Mouse (Mus musculus): ENCODE data around the gene Camk1d. TPM values are rescaled to one million over a fixed set of nuclear protein-coding genes. Genes with fewer than 3 reads are reported as not detected.

Gene Camk1d
- polyA plus RNA-seq, 2 experiments = 4.9 to 7.7 TPM

GRCm38 (mm10) chr2:5651285-5651870 is 62.9 kb downstream of the Camk1d start:
- no peak overlapping the region for H3K4me2 ChIP-seq (replicated peaks; ENCODE audit: low read depth, low read length, severe bottlenecking)
- no peak for ATAC-seq (ENCODE audit: low FRiP score, low read depth)
- no peak overlapping the region for H3K27ac ChIP-seq (replicated peaks; ENCODE audit: low read depth, low read length)
- H3K27me3 ChIP-seq (ENCODE audit: control insufficient read depth, insufficient read depth, low read length) = no peaks in the 10 kb centered on the region
- H3K9ac ChIP-seq (ENCODE audit: low read depth, low read length, severe bottlenecking) = no peak overlapping the region
- TF ChIP-seq POLR2A (IDR thresholded peaks at IDR 0.05; ENCODE audit: borderline replicate concordance, extremely low read depth, insufficient read depth, insufficient read length) = no peak
- H3K9me3 ChIP-seq (ENCODE audit: control insufficient read depth, low read length) = no peaks in the 10 kb centered on the region
- no peak overlapping the region for H3K4me3 ChIP-seq (replicated peaks; ENCODE audit: low read length)
- no peaks in the 10 kb centered on the region for H3K4me1 ChIP-seq (ENCODE audit: control insufficient read depth, insufficient read depth, low read length)
- 66% methylated on average over 10 of the region's 10 CpGs for WGBS
- no peaks in the 10 kb centered on the region for H3K36me3 ChIP-seq (ENCODE audit: control insufficient read depth, insufficient read depth, low read length)
- DNase-seq (ENCODE audit: low spot score) = no peak

- Histone ChIP-seq H3K27me3 (ENCODE audit: control insufficient read depth, insufficient read depth, low read length) (no peaks in the 10 kb centered on the region), H3K4me3 (replicated peaks; ENCODE audit: low read length) (no peak overlapping the region), H3K4me1 (ENCODE audit: control insufficient read depth, insufficient read depth, low read length) (no peaks in the 10 kb centered on the region; the same call in 1 of the 2 replicates), H3K36me3 (ENCODE audit: control insufficient read depth, insufficient read depth, low read length) (no peaks in the 10 kb centered on the region), H3K4me2 (replicated peaks; ENCODE audit: low read depth, low read length, severe bottlenecking) (no peak overlapping the region), H3K27ac (replicated peaks; ENCODE audit: low read depth, low read length) (no peak overlapping the region), H3K9me3 (ENCODE audit: control insufficient read depth, low read length) (no peaks in the 10 kb centered on the region), H3K9ac (ENCODE audit: low read depth, low read length, severe bottlenecking) (no peak overlapping the region)
- no peak for ATAC-seq (ENCODE audit: low FRiP score, low read depth)
- DNase-seq (ENCODE audit: low spot score) = no peak
- 75% methylated on average over 5 of the region's 5 CpGs for WGBS
- no peak for TF ChIP-seq POLR2A (IDR thresholded peaks at IDR 0.05; ENCODE audit: borderline replicate concordance, extremely low read depth, insufficient read depth, insufficient read length)
These were observed 65.1 kb downstream of the Camk1d start for GRCm38 (mm10) chr2:5649226-5649625.

- no peak for TF ChIP-seq POLR2A (IDR thresholded peaks at IDR 0.05; ENCODE audit: borderline replicate concordance, extremely low read depth, insufficient read depth, insufficient read length)
- Histone ChIP-seq H3K27ac (replicated peaks; ENCODE audit: low read depth, low read length) (no peak overlapping the region), H3K4me2 (replicated peaks; ENCODE audit: low read depth, low read length, severe bottlenecking) (no peak overlapping the region), H3K36me3 (ENCODE audit: control insufficient read depth, insufficient read depth, low read length) (no peaks in the 10 kb centered on the region), H3K9me3 (ENCODE audit: control insufficient read depth, low read length) (no peaks in the 10 kb centered on the region), H3K4me3 (replicated peaks; ENCODE audit: low read length) (no peak overlapping the region), H3K27me3 (ENCODE audit: control insufficient read depth, insufficient read depth, low read length) (no peaks in the 10 kb centered on the region), H3K4me1 (ENCODE audit: control insufficient read depth, insufficient read depth, low read length) (no peaks in the 10 kb centered on the region; the same call in 1 of the 2 replicates), H3K9ac (ENCODE audit: low read depth, low read length, severe bottlenecking) (no peak overlapping the region)
- WGBS = 84% methylated on average over 6 of the region's 6 CpGs
- DNase-seq (ENCODE audit: low spot score) (no peak), ATAC-seq (ENCODE audit: low FRiP score, low read depth) (no peak)
These were observed 65.6 kb downstream of the Camk1d start for GRCm38 (mm10) chr2:5648764-5649163.

GRCm38 (mm10) chr2:5646322-5646721 is 68.0 kb downstream of the Camk1d start:
- WGBS = 78% methylated on average over 5 of the region's 5 CpGs
- H3K4me2 ChIP-seq (replicated peaks; ENCODE audit: low read depth, low read length, severe bottlenecking) = no peak overlapping the region
- H3K9me3 ChIP-seq (ENCODE audit: control insufficient read depth, low read length) = no peaks in the 10 kb centered on the region
- no peak for TF ChIP-seq POLR2A (IDR thresholded peaks at IDR 0.05; ENCODE audit: borderline replicate concordance, extremely low read depth, insufficient read depth, insufficient read length)
- H3K36me3 ChIP-seq (ENCODE audit: control insufficient read depth, insufficient read depth, low read length) = no peaks in the 10 kb centered on the region
- H3K4me1 ChIP-seq (ENCODE audit: control insufficient read depth, insufficient read depth, low read length) = no peaks in the 10 kb centered on the region; the same call in 1 of the 2 replicates
- no peak for ATAC-seq (ENCODE audit: low FRiP score, low read depth)
- H3K4me3 ChIP-seq (replicated peaks; ENCODE audit: low read length) = no peak overlapping the region
- no peak overlapping the region for H3K27ac ChIP-seq (replicated peaks; ENCODE audit: low read depth, low read length)
- no peaks in the 10 kb centered on the region for H3K27me3 ChIP-seq (ENCODE audit: control insufficient read depth, insufficient read depth, low read length)
- no peak overlapping the region for H3K9ac ChIP-seq (ENCODE audit: low read depth, low read length, severe bottlenecking)
- DNase-seq (ENCODE audit: low spot score) = no peak

- no peak overlapping the region for H3K4me3 ChIP-seq (replicated peaks; ENCODE audit: low read length)
- DNase-seq (ENCODE audit: low spot score) (no peak), ATAC-seq (ENCODE audit: low FRiP score, low read depth) (no peak)
- H3K9ac ChIP-seq (ENCODE audit: low read depth, low read length, severe bottlenecking) = no peak overlapping the region
- H3K27ac ChIP-seq (replicated peaks; ENCODE audit: low read depth, low read length) = no peak overlapping the region
- H3K4me2 ChIP-seq (replicated peaks; ENCODE audit: low read depth, low read length, severe bottlenecking) = no peak overlapping the region
- H3K36me3 ChIP-seq (ENCODE audit: control insufficient read depth, insufficient read depth, low read length) = no peaks in the 10 kb centered on the region
- TF ChIP-seq POLR2A (IDR thresholded peaks at IDR 0.05; ENCODE audit: borderline replicate concordance, extremely low read depth, insufficient read depth, insufficient read length) = no peak
- no peaks in the 10 kb centered on the region; the same call in 1 of the 2 replicates for H3K4me1 ChIP-seq (ENCODE audit: control insufficient read depth, insufficient read depth, low read length)
- 54% methylated on average over 2 of the region's 2 CpGs for WGBS
- no peaks in the 10 kb centered on the region for H3K9me3 ChIP-seq (ENCODE audit: control insufficient read depth, low read length)
- H3K27me3 ChIP-seq (ENCODE audit: control insufficient read depth, insufficient read depth, low read length) = no peaks in the 10 kb centered on the region
These were observed 68.7 kb downstream of the Camk1d start for GRCm38 (mm10) chr2:5645584-5645983.

Data from limb, embryonic 14.5 days (tissue).